Mouse (Mus musculus): ENCODE data around the gene Arsa. TPM values are rescaled to one million over a fixed set of nuclear protein-coding genes. Genes with fewer than 3 reads are reported as not detected.

Gene Arsa
- total RNA-seq (2023; ENCODE audit: inconsistent age), result 15.7 to 19.9 TPM (median 17.7 TPM) in 4 replicates

DNA sequence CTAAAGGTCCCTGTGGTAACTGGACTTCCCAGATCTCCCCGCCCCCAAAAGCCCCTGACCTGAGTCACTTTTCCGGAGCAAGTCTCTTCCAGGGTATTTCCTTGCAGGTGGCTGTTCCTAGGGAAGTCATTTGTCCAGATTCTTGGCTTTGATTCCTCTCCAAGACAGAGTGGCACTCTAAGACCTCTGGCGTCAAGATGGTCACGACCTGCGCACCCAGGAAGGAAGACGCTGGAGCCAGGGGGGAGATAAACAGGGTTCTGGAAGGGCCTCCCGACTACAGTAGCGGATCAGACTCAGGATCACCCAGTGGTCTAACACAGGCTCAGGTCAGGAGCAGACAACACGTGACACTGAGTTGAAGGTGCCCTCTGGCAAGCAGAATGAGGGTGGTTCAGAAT is at the start of gene Arsa:
Arsa (minus strand) TSS at position 335 of the 401 bp plus-strand sequence.

DNA sequence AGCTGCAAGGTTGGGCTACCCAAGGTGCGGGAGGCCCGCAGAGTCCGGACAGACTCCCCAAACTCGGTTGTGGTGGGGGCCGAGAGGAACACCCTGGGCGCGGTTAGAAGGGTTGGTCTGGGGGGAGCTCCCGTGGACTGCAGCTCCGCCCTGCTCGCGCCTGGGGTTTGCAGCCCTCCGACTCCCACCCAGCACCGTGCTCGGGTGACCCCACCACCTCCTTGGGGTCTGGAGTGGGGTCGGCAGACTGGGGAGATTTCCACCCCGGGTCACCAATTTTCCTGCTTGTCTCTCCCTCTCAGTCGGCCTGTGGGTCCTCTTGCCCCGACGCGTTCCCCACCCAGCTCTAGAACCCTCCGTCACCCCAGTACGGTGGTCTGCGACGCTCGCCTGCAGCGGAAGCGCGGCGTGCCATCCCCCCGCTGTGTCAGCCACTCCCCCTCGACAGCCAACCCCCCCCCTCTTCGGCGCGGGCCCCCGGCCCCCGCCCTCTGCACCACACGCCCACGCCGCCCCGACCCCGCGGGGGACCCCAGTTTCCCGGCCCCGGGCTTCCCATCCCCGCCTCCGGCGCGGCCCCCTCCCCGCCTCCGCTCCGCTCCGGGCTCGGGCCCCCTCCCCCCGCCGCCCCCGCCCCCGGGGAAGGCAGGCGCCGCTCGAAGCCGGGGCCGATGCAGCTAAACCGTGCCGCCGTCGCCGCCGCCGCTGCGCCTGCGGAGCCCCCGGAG is 21.9 kb upstream of the Arsa start, which contains the start of gene Shank3:
Shank3 (plus strand) TSS at position 663 of the 728 bp plus-strand sequence.

DNA sequence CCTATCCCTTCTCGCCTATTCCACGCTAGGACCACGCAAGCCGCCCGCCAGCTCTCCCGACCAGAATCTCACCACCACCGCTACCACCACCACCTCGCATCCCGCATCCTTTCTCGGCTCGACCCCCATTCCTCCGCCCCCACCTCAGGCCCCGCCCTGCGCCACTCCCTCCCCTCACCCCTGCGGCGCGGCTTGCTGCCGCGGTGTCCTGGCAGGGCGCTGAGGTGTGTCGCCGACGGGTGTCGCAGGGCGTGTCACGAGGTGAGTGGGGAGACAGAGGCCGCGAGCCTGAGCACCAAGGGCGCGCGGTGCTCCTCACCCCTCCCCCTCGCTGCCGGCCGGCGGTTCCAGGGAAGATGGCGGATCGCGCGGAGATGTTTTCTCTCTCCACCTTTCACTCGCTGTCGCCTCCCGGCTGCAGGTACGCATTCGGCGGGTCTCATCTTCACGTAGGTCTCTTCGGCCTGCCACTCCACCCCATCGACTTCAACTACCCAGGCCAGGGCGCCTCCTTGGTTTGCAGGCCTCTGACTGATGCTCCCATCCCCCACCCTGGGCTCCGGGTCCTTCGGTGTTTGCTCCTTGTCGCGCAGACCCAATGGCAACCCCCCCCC is 23.3 kb downstream of the Arsa start, which contains the start of gene Mapk8ip2:
Mapk8ip2 (plus strand) TSS at position 49 of the 614 bp plus-strand sequence.

DNA sequence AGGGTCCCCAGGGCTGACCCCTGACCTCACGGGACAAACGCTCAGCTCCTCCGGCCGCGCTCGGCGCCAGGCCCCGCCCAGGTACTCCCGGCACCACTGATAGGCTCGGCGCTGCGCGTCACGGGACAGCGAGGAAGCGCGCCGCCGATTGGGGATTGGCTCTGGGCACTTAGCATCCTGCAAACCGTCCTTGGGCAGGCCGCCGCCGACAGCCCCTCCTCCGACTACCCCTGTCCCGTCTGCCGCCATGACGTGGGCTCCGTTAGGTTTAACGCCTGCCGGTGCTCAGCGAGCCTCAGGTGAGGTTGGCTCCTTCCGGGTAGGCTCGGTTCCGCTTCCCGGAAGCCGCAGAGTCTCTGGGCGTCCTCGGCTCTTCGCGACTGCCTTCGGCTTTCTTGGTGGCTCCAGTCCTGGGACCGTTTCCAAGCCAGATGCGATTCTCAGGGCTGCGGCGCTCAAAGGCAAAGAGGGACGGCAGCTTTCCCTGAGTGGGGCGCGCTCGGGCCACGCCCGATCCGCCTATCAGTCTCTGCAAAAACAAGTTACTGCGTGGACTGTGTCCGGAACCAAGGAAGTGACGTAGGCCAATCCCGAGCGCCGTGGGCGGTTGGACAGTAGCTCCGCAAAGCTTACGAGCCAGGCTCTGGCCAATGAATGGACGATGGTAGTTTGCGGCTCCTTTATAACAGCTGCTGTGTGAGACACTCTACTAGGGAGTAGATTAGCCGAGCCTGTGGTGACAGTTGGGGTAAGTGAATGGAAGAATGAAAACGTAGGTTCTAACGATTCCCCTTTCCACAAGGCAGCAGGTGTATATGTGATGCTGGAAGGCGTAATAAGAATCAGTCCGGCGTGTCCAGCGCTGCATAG is 47.6 kb downstream of the Arsa start, which contains the start of the genes C730034F03Rik, Gm44502 and Chkb:
C730034F03Rik (plus strand) TSS at position 238 of the 870 bp plus-strand sequence.
Gm44502 (minus strand) TSS at position 345 of the 870 bp plus-strand sequence.
Chkb (minus strand) TSS at position 557 of the 870 bp plus-strand sequence.

DNA sequence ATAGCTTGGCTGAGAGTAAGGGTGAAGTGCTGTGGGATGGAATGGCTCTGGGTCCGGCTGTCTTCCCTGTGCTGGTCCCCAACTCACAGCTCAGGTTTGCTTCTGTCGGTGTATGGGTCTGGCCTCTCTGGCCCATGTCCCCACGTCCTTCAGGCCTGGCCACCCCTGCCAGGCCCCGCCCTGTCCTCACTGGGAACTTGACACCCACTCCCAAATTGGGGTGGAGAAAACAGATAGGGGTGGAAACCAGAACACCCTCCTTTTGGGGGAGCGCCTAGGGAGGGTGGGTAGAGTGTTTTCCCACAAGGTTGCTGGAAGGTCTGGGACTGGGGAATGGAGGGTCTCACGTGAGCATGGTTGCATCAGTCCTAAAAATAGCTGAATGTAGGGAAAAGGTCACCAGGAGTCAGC is 51.5 kb downstream of the Arsa start, which contains the start of gene Cpt1b:
Cpt1b (minus strand) TSS at position 153 of the 411 bp plus-strand sequence.

Other genes starting within 250 kb of the Arsa start
- 231 to 274 TPM (median 254 TPM) in 4 replicates for gene Sbf1, start 162.1 kb downstream of the Arsa start, total RNA-seq (2023; ENCODE audit: inconsistent age)
- gene Adm2, start 154.7 kb downstream of the Arsa start, total RNA-seq (2023; ENCODE audit: inconsistent age), result not detected in 4 replicates
- gene Miox, start 143.0 kb downstream of the Arsa start, total RNA-seq (2023; ENCODE audit: inconsistent age), result not detected in 4 replicates
- gene Lmf2, start 121.8 kb downstream of the Arsa start, total RNA-seq (2023; ENCODE audit: inconsistent age), result 40.7 to 60.9 TPM (median 56.0 TPM) in 4 replicates
- gene Ncaph2, start 121.7 kb downstream of the Arsa start, total RNA-seq (2023; ENCODE audit: inconsistent age), result 125 to 135 TPM (median 132 TPM) in 4 replicates
- gene Sco2, start 103.6 kb downstream of the Arsa start, total RNA-seq (2023; ENCODE audit: inconsistent age), result 17.1 to 18.9 TPM (median 18.3 TPM) in 4 replicates
- 0.39 to 1.3 TPM (median 0.75 TPM) in 4 replicates for gene Tymp, start 100.4 kb downstream of the Arsa start, total RNA-seq (2023; ENCODE audit: inconsistent age)
- not detected in 4 replicates for gene Odf3b, start 98.1 kb downstream of the Arsa start, total RNA-seq (2023; ENCODE audit: inconsistent age)
- not detected in 4 replicates for gene Klhdc7b, start 92.5 kb downstream of the Arsa start, total RNA-seq (2023; ENCODE audit: inconsistent age)
- not detected in 4 replicates for gene Syce3, start 66.9 kb downstream of the Arsa start, total RNA-seq (2023; ENCODE audit: inconsistent age)
- gene Cpt1b, start 51.6 kb downstream of the Arsa start, total RNA-seq (2023; ENCODE audit: inconsistent age), result 7.3 to 12.6 TPM (median 8.2 TPM) in 4 replicates
- gene C730034F03Rik, start 47.8 kb downstream of the Arsa start, total RNA-seq (2023; ENCODE audit: inconsistent age), result 8.6 to 15.8 TPM (median 10.5 TPM) in 4 replicates
- gene Gm44502, start 47.7 kb downstream of the Arsa start, total RNA-seq (2023; ENCODE audit: inconsistent age), result 1.6 to 2.3 TPM in 2 of 4 replicates, not detected in the others
- 312 to 334 TPM (median 321 TPM) in 4 replicates for gene Chkb, start 47.5 kb downstream of the Arsa start, total RNA-seq (2023; ENCODE audit: inconsistent age)
- gene Mapk8ip2, start 23.5 kb downstream of the Arsa start, total RNA-seq (2023; ENCODE audit: inconsistent age), result not detected in 4 replicates
- 0.26 TPM in 1 of 4 replicates, not detected in the others for gene Shank3, start 22.2 kb upstream of the Arsa start, total RNA-seq (2023; ENCODE audit: inconsistent age)
- not detected in 4 replicates for gene Acr, start 90.9 kb upstream of the Arsa start, total RNA-seq (2023; ENCODE audit: inconsistent age)
- gene Rabl2, start 114.5 kb upstream of the Arsa start, total RNA-seq (2023; ENCODE audit: inconsistent age), result 3.3 to 5.7 TPM (median 4.6 TPM) in 4 replicates

Data from B cell, adult (primary cell).